Mouse (Mus musculus) limb, embryonic 12.5 days (tissue): Measurements from ENCODE around the gene Zbtb11. TPM values are rescaled to one million over a fixed set of nuclear protein-coding genes. Genes with fewer than 3 reads are reported as not detected.
"Not testable (repeated sequence)": the region's sequence is repeated elsewhere in the genome, so short reads cannot be mapped to it uniquely, and the experiment has no call there.

Experiments used
- ATAC-seq: fragments of 200-750 bp; cut with Nextera tagmentation; 2 replicates; pipeline ENCODE4 v1.8.0; 2017; ENCODE audit warnings: low read depth, moderate TSS enrichment; ENCODE audit not compliant: insufficient number of reproducible peaks, insufficient read depth, low FRiP score, low TSS enrichment
- H3K27ac ChIP-seq: fragments of 300-500 bp; sonication (generic); 2 replicates; pipeline ENCODE4 v1.5.1; 2016; ENCODE audit warnings: mild to moderate bottlenecking, moderate library complexity
- H3K27me3 ChIP-seq: fragments of 300-500 bp; sonication (generic); 2 replicates; pipeline ENCODE4 v1.6.1; 2016; ENCODE audit warnings: mild to moderate bottlenecking, moderate library complexity
- H3K36me3 ChIP-seq: fragments of 300-500 bp; sonication (generic); 2 replicates; pipeline ENCODE4 v1.6.1; 2016; ENCODE audit warnings: mild to moderate bottlenecking, moderate library complexity
- H3K4me1 ChIP-seq: fragments of 300-500 bp; sonication (generic); replicated peaks from 2 replicates; pipeline ENCODE4 v1.6.1; 2016
- H3K4me2 ChIP-seq: fragments of 300-500 bp; sonication (generic); 2 replicates; pipeline ENCODE4 v1.6.1; 2016; ENCODE audit warnings: mild to moderate bottlenecking, moderate library complexity
- H3K4me3 ChIP-seq: fragments of 300-500 bp; sonication (generic); replicated peaks from 2 replicates; pipeline ENCODE4 v1.5.1; 2016; ENCODE audit warnings: mild to moderate bottlenecking
- H3K9ac ChIP-seq: fragments of 300-500 bp; sonication (generic); replicated peaks from 2 replicates; pipeline ENCODE4 v1.6.1; 2016; ENCODE audit warnings: mild to moderate bottlenecking, moderate library complexity
- H3K9me3 ChIP-seq: fragments of 300-500 bp; sonication (generic); 2 replicates; pipeline ENCODE4 v1.6.1; 2016; ENCODE audit warnings: mild to moderate bottlenecking, moderate library complexity
- WGBS: fragments of 180-500 bp; shearing (Covaris S2); methylation state at CpG from one replicate; pipeline ENCODE4 v1.1.7; 2016; 5-methylcytosine and 5-hydroxymethylcytosine counted together
- polyA plus RNA-seq: library from polyadenylated mRNA; unstranded; fragments of >200 nt; fragmentation: Nextera tagmentation; extraction: Ambion mirVana; gene quantifications from 2 replicates; pipeline ENCODE4 v1.2.1, GENCODE M21; 2016

Gene Zbtb11
- polyA plus RNA-seq: 22.4 and 22.7 TPM in 2 replicates

DNA sequence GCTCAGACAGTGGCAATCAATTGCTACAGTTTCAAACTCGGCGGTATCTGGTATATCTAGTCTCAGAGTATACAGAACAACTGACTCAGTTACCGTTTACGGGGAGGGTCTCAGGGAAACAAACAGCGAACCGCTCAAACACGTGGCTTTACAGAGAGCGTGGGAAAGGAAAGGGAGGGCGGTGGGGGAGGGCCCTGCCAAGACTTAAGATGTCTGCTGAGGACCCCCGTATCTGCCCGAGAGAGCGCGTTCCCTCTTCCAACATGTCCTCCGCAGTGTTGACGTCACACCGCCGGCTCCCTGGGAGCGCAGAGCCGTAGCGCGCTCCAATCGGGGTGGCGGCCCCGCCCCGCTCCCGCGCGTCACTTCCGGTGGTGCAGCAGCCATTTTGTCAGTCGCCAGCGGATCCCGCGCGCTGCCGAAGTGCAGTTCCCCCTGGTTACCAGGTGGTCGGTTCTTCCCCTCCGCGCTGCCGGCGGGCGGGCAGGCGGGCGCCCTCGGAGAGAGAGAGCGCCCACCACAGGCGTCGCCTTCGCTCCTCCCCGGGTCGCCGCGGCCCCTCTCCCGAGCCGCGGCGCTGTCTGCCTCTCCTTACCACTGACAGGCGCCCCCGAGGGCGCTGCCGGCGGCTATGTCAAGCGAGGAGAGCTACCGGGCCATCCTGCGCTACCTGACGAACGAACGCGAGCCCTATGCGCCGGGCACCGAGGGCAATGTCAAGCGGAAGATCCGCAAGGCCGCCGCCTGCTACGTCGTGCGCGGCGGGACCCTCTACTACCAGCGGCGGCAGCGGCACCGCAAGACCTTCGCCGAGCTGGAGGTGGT lies at the start of gene Zbtb11:
Zbtb11 (plus strand) TSS at position 453 of the 825 bp plus-strand sequence.
- Histone ChIP-seq H3K9ac (peak within 1 kb of the TSS; percentile 89), H3K4me3 (peak within 1 kb of the TSS; percentile 98), H3K27ac (peak within 1 kb of the TSS; percentile 91), H3K4me2 (peak within 1 kb of the TSS; percentile 71), H3K4me1 (peaks cover 23% of the 10 kb centered on the region), H3K36me3 (peaks cover 43% of the 10 kb centered on the region), H3K27me3 (no peaks in the 10 kb centered on the region), H3K9me3 (no peaks in the 10 kb centered on the region)
- WGBS: under 1% methylated on average over 75 of the region's 86 CpGs
- peak; percentile 98 for ATAC-seq

DNA sequence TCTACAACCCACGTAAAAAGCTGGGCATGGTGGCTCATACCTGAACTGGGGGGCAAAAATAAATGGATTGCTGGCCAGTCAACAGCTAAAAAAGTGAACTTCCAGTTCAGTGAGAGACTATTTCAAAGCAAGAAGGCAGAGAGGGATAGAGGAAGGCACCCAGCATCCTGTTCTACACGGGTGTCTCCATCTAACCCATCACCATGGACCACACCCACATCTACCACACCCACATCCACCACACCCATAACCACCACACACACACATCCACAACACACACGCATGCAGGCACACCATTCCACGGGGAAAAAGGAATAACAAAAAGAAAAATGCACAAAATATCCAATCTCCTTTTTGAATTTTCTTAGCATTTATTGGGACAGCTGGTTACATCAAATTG lies 49.7 kb upstream of the Zbtb11 start:
- 92% methylated on average over 4 of the region's 4 CpGs for WGBS

DNA sequence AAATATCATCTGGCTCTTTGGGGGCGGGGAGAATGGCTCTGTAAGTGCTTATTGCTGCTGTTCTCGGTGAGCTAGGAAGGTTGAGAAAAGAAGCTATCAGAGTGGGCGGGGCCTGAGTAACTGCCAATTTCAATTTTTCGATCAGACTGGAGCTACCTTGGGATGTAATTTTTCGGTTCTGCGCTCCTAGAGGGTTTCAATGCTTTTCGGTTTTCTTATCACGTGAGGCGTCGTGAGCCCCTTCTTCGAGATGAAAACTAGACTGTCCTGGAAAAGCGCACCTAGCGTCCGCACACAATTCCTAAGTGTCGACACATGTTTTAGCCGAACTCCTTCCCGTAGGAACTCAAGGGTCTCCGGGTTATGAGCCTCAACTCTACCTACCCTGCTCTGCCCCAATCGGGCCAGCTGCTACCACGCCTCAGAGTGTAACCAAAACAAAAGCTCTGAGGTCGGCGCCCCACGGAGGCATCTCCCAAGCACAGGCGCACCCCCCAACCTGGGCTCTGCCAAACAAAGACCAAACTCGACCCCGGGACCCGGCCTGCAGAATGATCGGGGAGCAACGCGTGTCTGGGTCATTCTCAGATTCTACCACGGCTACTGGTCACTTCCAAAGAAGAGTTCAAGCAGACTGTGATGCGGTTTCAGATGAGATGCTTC lies 39.9 kb upstream of the Zbtb11 start:
- H3K4me2 ChIP-seq: peak overlapping the region; percentile 63
- 2% methylated on average over 32 of the region's 32 CpGs for WGBS
- peaks cover 9% of the 10 kb centered on the region; the same call in 1 of the 2 replicates for H3K36me3 ChIP-seq
- H3K27me3 ChIP-seq: no peaks in the 10 kb centered on the region
- H3K4me3 ChIP-seq: peak overlapping the region; percentile 73
- H3K4me1 ChIP-seq: no peaks in the 10 kb centered on the region
- peak overlapping the region; percentile 85 for H3K27ac ChIP-seq
- peak; percentile 61 for ATAC-seq
- peak overlapping the region; percentile 77 for H3K9ac ChIP-seq
- no peaks in the 10 kb centered on the region for H3K9me3 ChIP-seq

More for the DNA sequence above, 49.7 kb upstream of the Zbtb11 start:
- Histone ChIP-seq H3K4me2 (no peak overlapping the region), H3K36me3 (peaks cover 74% of the 10 kb centered on the region), H3K27me3 (no peaks in the 10 kb centered on the region), H3K4me1 (no peaks in the 10 kb centered on the region), H3K4me3 (no peak overlapping the region), H3K27ac (no peak overlapping the region), H3K9me3 (no peaks in the 10 kb centered on the region), H3K9ac (no peak overlapping the region)
- no peak for ATAC-seq

DNA sequence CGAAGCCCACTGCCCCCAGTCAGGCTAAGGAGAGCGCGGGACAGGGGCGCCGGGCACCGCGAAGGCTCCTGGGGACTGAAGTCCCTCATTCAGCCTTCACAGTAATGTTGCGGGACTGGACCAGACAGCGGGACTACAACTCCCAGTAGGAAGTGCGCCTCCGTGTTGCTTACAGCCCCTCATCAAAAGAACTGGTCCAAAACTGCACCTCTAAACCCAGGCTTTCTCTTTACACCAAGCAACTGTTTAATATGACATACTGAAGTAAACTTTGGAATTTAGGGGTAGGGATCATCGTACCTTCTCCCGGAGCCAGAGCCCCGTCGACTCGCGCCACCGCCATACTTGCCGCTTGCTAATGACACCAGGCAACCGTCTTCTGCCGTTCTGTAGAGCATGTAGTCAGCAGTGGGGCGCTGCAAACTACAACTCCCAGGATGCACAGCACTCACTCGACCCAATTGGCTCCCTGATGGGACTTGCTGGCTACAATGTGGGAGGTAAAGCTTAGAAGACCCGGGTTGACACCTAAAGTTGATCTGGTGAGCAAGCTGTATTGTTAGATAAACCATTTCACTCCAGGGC lies 39.1 kb upstream of the Zbtb11 start, which contains the start of gene Cep97:
Cep97 (minus strand) TSS at position 403 of the 585 bp plus-strand sequence.
- Histone ChIP-seq H3K4me2 (peak within 1 kb of the TSS; percentile 63), H3K4me3 (peak within 1 kb of the TSS; percentile 73), H3K36me3 (peaks cover 1% of the 10 kb centered on the region; the same call in 1 of the 2 replicates), H3K9me3 (no peaks in the 10 kb centered on the region), H3K4me1 (no peaks in the 10 kb centered on the region), H3K9ac (peak within 1 kb of the TSS; percentile 77), H3K27me3 (no peaks in the 10 kb centered on the region), H3K27ac (peak within 1 kb of the TSS; percentile 85)
- WGBS: under 1% methylated on average over 24 of the region's 24 CpGs
- ATAC-seq: peak; percentile 99

DNA sequence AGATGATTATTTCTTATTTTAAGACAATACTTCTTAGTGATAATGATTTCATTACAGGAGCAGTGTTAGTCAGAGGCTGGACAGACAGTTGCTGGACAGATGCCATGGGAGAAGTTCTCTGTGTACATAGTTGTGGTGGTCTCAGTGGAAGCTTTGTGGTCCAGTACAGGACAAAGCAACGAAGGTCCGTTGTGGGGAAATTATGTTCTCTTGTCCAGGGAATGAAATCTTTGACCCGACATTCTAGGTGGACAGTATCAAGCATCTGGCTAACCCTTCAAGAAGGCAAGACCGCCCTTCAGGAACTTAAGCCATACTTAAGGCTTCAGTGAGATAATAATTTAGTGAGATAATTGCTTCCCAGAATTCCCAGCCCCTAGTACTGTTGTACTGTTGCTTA lies 34.9 kb upstream of the Zbtb11 start:
- no peaks in the 10 kb centered on the region for H3K36me3 ChIP-seq

DNA sequence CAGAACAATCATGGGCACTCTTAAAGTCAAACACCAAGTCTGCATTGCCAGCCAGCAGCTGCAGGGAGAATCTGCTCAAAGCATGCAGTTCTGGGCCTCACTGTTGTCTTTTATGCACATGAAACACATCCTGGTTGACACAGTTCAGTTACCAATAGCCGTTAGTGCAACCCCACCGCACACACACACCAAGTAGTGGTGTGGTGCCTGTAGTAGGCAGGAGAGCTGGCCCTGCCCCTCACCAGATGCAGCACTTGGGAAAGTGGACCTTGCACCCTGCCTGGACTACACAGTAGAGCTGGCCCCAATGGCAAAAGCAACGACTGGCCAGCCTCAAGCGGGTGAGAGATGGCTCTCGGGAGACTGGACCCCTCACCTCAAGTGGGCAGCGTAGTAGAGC lies 34.0 kb upstream of the Zbtb11 start:
- Histone ChIP-seq H3K36me3 (no peaks in the 10 kb centered on the region), H3K4me3 (no peak overlapping the region), H3K9me3 (no peaks in the 10 kb centered on the region), H3K27me3 (no peaks in the 10 kb centered on the region), H3K4me1 (no peaks in the 10 kb centered on the region), H3K9ac (no peak overlapping the region), H3K27ac (no peak overlapping the region), H3K4me2 (no peak overlapping the region)
- WGBS: 83% methylated on average over 6 of the region's 6 CpGs
- no peak for ATAC-seq

More for the DNA sequence above, 34.9 kb upstream of the Zbtb11 start:
- Histone ChIP-seq H3K27ac (no peak overlapping the region), H3K27me3 (no peaks in the 10 kb centered on the region), H3K9me3 (no peaks in the 10 kb centered on the region), H3K4me1 (no peaks in the 10 kb centered on the region), H3K9ac (no peak overlapping the region), H3K4me3 (no peak overlapping the region), H3K4me2 (no peak overlapping the region)
- 92% methylated on average over 4 of the region's 4 CpGs for WGBS
- no peak for ATAC-seq

DNA sequence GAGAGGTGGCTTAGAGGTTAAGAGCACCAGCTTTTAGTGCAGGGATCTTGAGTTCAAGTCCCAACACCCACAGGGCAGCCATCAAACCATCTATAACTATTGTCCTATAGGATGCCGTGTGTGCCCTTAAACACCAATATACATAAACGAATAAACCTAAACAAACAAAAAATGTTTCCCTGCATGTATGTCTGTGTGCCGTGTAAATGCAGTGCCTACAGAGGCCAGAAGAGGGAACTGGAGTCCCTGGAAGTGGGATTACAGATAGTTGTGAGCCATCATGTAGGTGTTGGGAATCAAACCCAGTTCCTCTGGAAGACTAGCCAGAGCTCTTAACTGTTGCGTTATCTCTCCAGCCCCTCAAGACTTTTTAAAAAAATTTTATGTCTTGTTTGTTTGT lies 32.9 kb upstream of the Zbtb11 start:
- H3K4me3 ChIP-seq: no peak overlapping the region
- no peaks in the 10 kb centered on the region for H3K9me3 ChIP-seq
- no peaks in the 10 kb centered on the region for H3K27me3 ChIP-seq
- no peak overlapping the region for H3K27ac ChIP-seq
- no peak for ATAC-seq
- 94% methylated on average over 4 of the region's 4 CpGs for WGBS
- H3K4me2 ChIP-seq: no peak overlapping the region
- no peaks in the 10 kb centered on the region for H3K36me3 ChIP-seq
- H3K4me1 ChIP-seq: no peaks in the 10 kb centered on the region
- no peak overlapping the region for H3K9ac ChIP-seq

DNA sequence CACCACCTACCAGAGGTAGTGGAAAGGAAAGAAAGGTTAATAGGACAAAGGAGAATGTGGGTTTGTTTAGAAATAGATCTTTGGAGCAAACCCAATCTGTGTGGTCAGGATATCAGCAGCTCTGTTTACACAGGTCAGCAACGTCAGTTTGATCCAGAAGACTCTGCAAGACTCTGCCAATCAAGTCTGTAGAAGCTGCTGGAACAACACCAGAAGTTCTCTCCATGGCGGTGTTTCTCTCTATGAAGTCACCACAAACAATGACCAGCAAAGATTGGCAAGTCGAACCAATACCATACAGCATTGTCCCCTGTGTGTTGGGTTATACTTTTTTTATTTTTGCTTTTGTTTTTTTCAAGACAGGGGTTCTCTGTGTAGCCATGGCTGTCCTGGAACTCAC lies 26.4 kb upstream of the Zbtb11 start:
- no peak for ATAC-seq
- 80% methylated on average over 3 of the region's 3 CpGs for WGBS

DNA sequence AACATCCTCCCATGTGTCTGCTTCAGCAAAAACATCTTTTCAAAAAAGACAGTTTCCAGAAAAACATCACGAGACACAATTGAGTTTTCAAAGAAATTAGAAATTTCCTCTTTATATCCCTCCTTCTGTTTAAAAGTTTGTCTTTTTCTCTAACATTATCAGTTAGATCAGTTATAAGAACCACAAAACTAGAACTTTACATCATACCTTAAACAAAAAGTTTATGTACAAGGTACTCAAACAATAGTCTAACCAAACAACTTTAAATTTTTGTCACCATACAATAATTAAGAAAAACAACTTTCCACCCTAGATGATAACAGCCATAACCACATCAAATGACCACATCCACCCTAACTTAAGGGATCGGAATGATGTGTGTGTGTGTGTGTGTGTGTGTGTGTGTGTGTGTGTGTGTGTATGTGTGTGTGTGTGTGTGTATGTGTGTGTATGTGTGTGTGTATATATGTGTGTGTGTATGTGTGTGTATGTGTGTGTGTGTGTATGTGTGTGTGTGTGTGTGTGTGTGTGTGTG lies 25.7 kb upstream of the Zbtb11 start:
- H3K4me1 ChIP-seq, H3K36me3 ChIP-seq, H3K27ac ChIP-seq, ATAC-seq, H3K4me3 ChIP-seq, H3K4me2 ChIP-seq, H3K9ac ChIP-seq, H3K9me3 ChIP-seq, H3K27me3 ChIP-seq: not testable (repeated sequence)
- WGBS: 86% methylated on average over 2 of the region's 2 CpGs

More for the DNA sequence above, 26.4 kb upstream of the Zbtb11 start:
- H3K4me3 ChIP-seq: no peak overlapping the region
- H3K9me3 ChIP-seq: no peaks in the 10 kb centered on the region
- no peak overlapping the region for H3K9ac ChIP-seq
- H3K27ac ChIP-seq: no peak overlapping the region
- no peaks in the 10 kb centered on the region for H3K36me3 ChIP-seq
- no peaks in the 10 kb centered on the region for H3K27me3 ChIP-seq
- H3K4me2 ChIP-seq: no peak overlapping the region
- H3K4me1 ChIP-seq: no peaks in the 10 kb centered on the region

DNA sequence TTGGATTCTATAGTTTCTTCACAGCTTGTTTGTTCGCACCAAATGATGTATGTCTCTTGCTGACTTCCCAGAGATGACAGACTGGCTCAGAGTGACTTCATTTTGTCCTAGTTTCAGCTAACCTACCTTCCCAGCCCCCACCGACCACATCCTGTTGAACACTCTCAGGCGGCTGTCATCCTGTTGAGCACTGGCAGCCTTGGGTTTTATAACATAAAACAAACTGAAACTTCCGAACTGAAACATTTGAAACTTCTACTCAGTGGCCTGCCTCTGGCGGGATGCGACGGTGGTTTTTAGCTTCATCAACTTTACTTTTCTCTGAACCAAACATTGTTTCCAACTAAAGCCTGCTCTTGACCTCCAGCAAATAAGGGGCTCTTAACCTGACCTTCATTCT lies 24.7 kb upstream of the Zbtb11 start:
- WGBS: 70% methylated on average over 7 of the region's 7 CpGs
- Histone ChIP-seq H3K4me2 (no peak overlapping the region), H3K36me3 (no peaks in the 10 kb centered on the region), H3K4me1 (no peaks in the 10 kb centered on the region), H3K27me3 (no peaks in the 10 kb centered on the region), H3K9ac (no peak overlapping the region), H3K9me3 (no peaks in the 10 kb centered on the region), H3K27ac (no peak overlapping the region), H3K4me3 (no peak overlapping the region)
- ATAC-seq: no peak

DNA sequence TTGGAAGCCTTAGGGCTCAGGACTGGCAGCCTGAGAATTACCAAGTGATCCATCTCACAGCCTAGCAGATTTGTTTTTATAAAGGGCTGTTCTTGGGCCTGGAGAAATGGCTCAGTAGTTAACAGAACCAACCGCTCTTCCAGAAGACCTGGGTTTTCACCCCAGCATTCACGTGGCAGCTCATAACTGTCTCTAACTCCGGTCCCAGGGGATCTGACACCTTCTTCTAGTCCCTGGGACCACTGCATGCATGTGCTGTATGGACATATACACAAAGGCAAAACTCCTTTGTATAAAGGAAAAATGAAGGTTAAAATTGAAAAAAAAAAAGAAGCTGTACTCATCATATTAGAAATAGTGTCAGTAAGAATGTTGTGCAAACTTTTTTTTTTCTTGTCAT lies 23.2 kb upstream of the Zbtb11 start:
- WGBS: 75% methylated on average over 3 of the region's 3 CpGs
- no peak for ATAC-seq
- no peaks in the 10 kb centered on the region for H3K4me1 ChIP-seq
- H3K27ac ChIP-seq: no peak overlapping the region
- H3K4me2 ChIP-seq: no peak overlapping the region
- no peaks in the 10 kb centered on the region for H3K27me3 ChIP-seq
- H3K9ac ChIP-seq: no peak overlapping the region
- no peak overlapping the region for H3K4me3 ChIP-seq
- H3K9me3 ChIP-seq: no peaks in the 10 kb centered on the region
- no peaks in the 10 kb centered on the region for H3K36me3 ChIP-seq
